8 mouse cellular contexts compared by ENCODE assay signal in genomic region chr5:21786258-21787185, GRCm38 (mm10). TPM values are rescaled to one million over a fixed set of nuclear protein-coding genes. Genes with fewer than 3 reads are reported as not detected.
A peak's percentile ranks its signal among the peaks of the same experiment; 100 is the strongest.
DNase-seq lines count a peak whose midpoint lies in the region; ATAC-seq lines count a peak whose summit lies in the region.

No protein-coding gene starts in this region.

- peak overlapping the region; percentile 94 for H3K9ac ChIP-seq in lung, embryonic 16.5 days (ENCODE audit: low read length)

- H3K27me3 ChIP-seq in lung, embryonic 16.5 days (ENCODE audit: control insufficient read depth, insufficient read depth, low read depth, low read length): no peaks in the 10 kb centered on the region

- no peaks in the 10 kb centered on the region for H3K9me3 ChIP-seq in lung, embryonic 16.5 days (ENCODE audit: control insufficient read depth, low read length)

- peaks cover 14% of the 10 kb centered on the region for H3K36me3 ChIP-seq in lung, embryonic 16.5 days (ENCODE audit: control insufficient read depth, insufficient read depth, low read length)

- H3K4me3 ChIP-seq in lung, embryonic 16.5 days (ENCODE audit: low read length): peak overlapping the region; percentile 96

- DNase-seq in MEL-GATA-1-ER (ENCODE audit: extremely low read depth, low read depth): peak; percentile 97
- DNase-seq in cerebellum, adult 8-10 months: peak; percentile 90
- DNase-seq in forelimb bud, embryonic 11.5 days (ENCODE audit: low read depth, low spot score): peak; percentile 95
- peak; percentile 83 for DNase-seq in layer of hippocampus, adult 9-10 months (ENCODE audit: low spot score)
- DNase-seq in ovary, postnatal 10 days (ENCODE audit: low spot score): peak; percentile 90
- DNase-seq in thymus, postnatal 10 days (ENCODE audit: low spot score in 2 of 2): peak; percentile 87 to 92

- peak overlapping the region; percentile 83 for H3K27ac ChIP-seq in lung, embryonic 16.5 days (ENCODE audit: low read length)

- H3K4me2 ChIP-seq in lung, embryonic 16.5 days (ENCODE audit: low read depth, low read length): peak overlapping the region; percentile 71

- 1% methylated on average over 51 of the region's 51 CpGs for WGBS in lung, embryonic 16.5 days

- peaks cover 12% of the 10 kb centered on the region for H3K4me1 ChIP-seq in lung, embryonic 16.5 days (replicated peaks; ENCODE audit: control insufficient read depth, insufficient read depth, low read length)

- peak; percentile 86 to 87 for ATAC-seq in hematopoietic stem cell, adult 5-6 weeks (replicated peaks in 1 of 2; ENCODE audit: insufficient read depth in 1 of 2, low FRiP score in 2 of 2, low TSS enrichment in 1 of 2, low read depth in 1 of 2, poor library complexity in 2 of 2, severe bottlenecking in 2 of 2)
- peak; percentile 87 for ATAC-seq in lung, embryonic 16.5 days (ENCODE audit: low read depth)

RNA-seq across cellular contexts. Expression of gene Psmc2, which starts 1.4 kb away (rescaled TPM):
- 75.9 and 87.3 TPM in 2 replicates for total RNA-seq in hematopoietic stem cell, adult 5-6 weeks (2017)
- polyA plus RNA-seq in lung, embryonic 16.5 days (2015; fragmentation: Nextera tagmentation; extraction: Ambion mirVana): 163 and 169 TPM in 2 replicates

RNA-seq across cellular contexts. Expression of gene Dnajc2, which starts 1.5 kb away (rescaled TPM):
- total RNA-seq in hematopoietic stem cell, adult 5-6 weeks (2017): 149 and 210 TPM in 2 replicates
- polyA plus RNA-seq in lung, embryonic 16.5 days (2015; fragmentation: Nextera tagmentation; extraction: Ambion mirVana): 50.0 and 55.1 TPM in 2 replicates

RNA-seq across cellular contexts. Expression of gene Pmpcb, which starts 49.6 kb away (rescaled TPM):
- total RNA-seq in hematopoietic stem cell, adult 5-6 weeks (2017): 96.5 and 138 TPM in 2 replicates
- 74.2 and 76.1 TPM in 2 replicates for polyA plus RNA-seq in lung, embryonic 16.5 days (2015; fragmentation: Nextera tagmentation; extraction: Ambion mirVana)

Comparison
In these comparisons a context has a peak if more than half of its experiments do, and no peak if none do; other contexts are left out.
1. Peak in every context shown above with its lines: DNase-seq, ATAC-seq, H3K4me3 ChIP-seq and H3K27ac ChIP-seq.